Mouse (Mus musculus) stomach, postnatal 0 days (tissue): ENCODE measurements around the gene Gldc.

ENCODE experiments used
- CTCF ChIP-seq: IDR thresholded peaks from 2 replicates; pipeline ENCODE4 v1.5.1; 2016; ENCODE audit warnings: antibody characterized with exemption, low read depth, mild to moderate bottlenecking, moderate library complexity
- EP300 ChIP-seq: optimal IDR thresholded peaks from 2 replicates; pipeline ENCODE3; 2016; ENCODE audit warnings: antibody characterized with exemption

DNA sequence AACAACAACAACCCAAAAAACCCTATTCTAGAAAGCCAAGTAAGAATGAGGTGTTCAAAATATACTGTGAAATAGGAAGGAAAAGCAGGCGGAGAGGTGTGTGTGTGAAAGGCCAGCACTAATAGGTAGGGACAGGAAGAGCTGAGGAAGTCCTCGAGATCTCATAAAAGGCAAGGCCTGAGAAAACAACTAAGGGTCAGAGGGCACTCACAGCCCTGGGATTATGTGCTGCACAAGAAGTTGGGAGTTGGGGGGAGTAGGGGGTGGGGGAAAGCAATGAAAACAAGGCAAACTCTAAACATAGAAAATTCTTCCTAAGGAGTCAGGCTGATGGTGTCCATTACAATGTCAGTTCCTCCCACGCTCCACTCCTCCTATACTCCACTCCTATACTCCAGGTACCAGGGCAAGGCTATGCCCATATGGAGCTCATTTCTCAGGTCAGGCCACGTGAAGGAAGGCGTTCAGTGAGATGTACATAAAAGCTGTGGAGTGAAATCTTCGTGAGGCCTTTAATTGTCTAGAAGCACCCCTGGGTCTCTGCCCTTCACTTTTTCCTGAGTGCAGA, 25.9 kb downstream of the Gldc start:
- TF ChIP-seq CTCF (no peak), EP300 (no peak)
